Mouse (Mus musculus) olfactory bulb, adult 2 months (tissue): ENCODE data around the gene Creb3l2. TPM values are rescaled to one million over a fixed set of nuclear protein-coding genes. Genes with fewer than 3 reads are reported as not detected.
A peak's percentile ranks its signal among the peaks of the same experiment; 100 is the strongest.

ENCODE experiments used
- H3K27ac ChIP-seq: fragments of 200-500 bp; 2 replicates; pipeline ENCODE4 v1.5.1; 2012; ENCODE audit warnings: low read depth, low read length; ENCODE audit not compliant: insufficient read depth
- H3K4me1 ChIP-seq: fragments of 200-500 bp; 2 replicates; pipeline ENCODE4 v1.6.1; 2012; ENCODE audit warnings: low read length; ENCODE audit not compliant: control insufficient read depth, insufficient read depth
- H3K4me3 ChIP-seq: fragments of 200-500 bp; 2 replicates; pipeline ENCODE4 v1.5.1; 2012; ENCODE audit warnings: mild to moderate bottlenecking, low read depth, low read length, moderate library complexity; ENCODE audit not compliant: insufficient read depth
- CTCF ChIP-seq: fragments of 200-500 bp; IDR thresholded peaks from 2 replicates; pipeline ENCODE4 v1.5.1; 2012; ENCODE audit warnings: low read depth, mild to moderate bottlenecking, low read length, moderate library complexity; ENCODE audit not compliant: insufficient read depth
- POLR2A ChIP-seq: fragments of 200-500 bp; IDR thresholded peaks from 2 replicates; pipeline ENCODE4 v1.6.1; 2012; ENCODE audit warnings: mild to moderate bottlenecking, low read depth, low read length, moderate library complexity; ENCODE audit not compliant: insufficient read depth
- WGBS: fragments of 180-500 bp; shearing (Covaris S2); methylation state at CpG from one replicate; pipeline ENCODE4 v1.1.7; 2018; 5-methylcytosine and 5-hydroxymethylcytosine counted together
- polyA plus RNA-seq: library from polyadenylated mRNA; stranded (reverse); fragments of >200 nt; gene quantifications from 2 replicates; pipeline ENCODE4 v1.2.4, GENCODE M21; 2012; ENCODE audit warnings: low replicate concordance; ENCODE audit not compliant: missing spikeins, insufficient read depth, insufficient read length

Gene Creb3l2
- polyA plus RNA-seq, 1 experiment: not detected

- Histone ChIP-seq H3K27ac (no peak overlapping the region), H3K4me3 (no peak overlapping the region), H3K4me1 (peaks cover 19% of the 10 kb centered on the region)
- TF ChIP-seq CTCF (no peak), POLR2A (no peak)
- 95% methylated on average over 1 of the region's 1 CpGs for WGBS
Measured at GRCm38 (mm10) chr6:37291171-37291570, 150.8 kb downstream of the Creb3l2 start.

- TF ChIP-seq POLR2A (no peak), CTCF (no peak)
- Histone ChIP-seq H3K4me1 (peaks cover 19% of the 10 kb centered on the region), H3K27ac (no peak overlapping the region), H3K4me3 (no peak overlapping the region)
- 95% methylated on average over 3 of the region's 3 CpGs for WGBS
Measured at GRCm38 (mm10) chr6:37290691-37291090, 151.3 kb downstream of the Creb3l2 start.

DNA sequence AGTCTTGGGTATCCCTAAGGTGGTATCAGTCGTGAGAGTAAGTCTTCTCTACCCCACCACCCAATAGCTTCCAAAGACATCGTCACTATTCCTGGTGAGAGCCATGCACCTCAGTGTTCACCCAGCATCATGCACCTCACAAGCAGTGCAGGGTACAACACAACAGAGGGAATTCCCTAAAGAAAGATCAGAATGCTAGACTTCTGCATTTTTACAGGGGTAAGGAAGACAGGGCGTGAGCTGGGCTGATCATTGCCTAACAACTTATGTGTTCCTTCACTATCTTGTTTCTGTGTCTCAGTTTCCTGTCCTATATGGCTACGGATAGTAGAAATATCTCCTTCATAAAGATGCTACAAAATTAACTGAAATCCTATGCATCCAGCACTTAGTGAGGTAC is 155.8 kb downstream of the Creb3l2 start:
- TF ChIP-seq POLR2A: no peak
- TF ChIP-seq CTCF: no peak
- Histone ChIP-seq H3K4me1 (peaks cover 11% of the 10 kb centered on the region), H3K4me3 (no peak overlapping the region), H3K27ac (no peak overlapping the region)
- WGBS: 94% methylated on average over 4 of the region's 4 CpGs

DNA sequence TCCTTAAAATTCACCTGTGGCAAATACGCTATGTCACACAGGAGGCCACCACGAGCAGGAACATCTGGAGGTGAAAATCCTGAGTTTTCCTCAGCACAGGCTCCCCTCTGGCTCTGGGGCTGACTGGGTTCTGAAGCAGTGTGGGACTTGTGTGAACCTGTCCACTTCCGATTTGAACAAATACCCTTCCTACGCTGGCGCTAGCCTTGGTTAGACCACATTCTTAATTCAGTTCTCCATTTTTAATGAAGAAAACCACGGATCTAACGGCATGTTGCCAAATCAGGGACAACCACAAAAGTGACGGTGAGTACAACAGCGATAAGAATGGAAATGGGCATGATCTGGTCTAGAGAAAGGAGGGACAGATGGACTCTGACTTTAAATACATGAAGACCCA is 157.1 kb downstream of the Creb3l2 start:
- WGBS: 94% methylated on average over 9 of the region's 9 CpGs
- Histone ChIP-seq H3K4me3 (no peak overlapping the region), H3K4me1 (peaks cover 8% of the 10 kb centered on the region), H3K27ac (no peak overlapping the region)
- TF ChIP-seq CTCF: no peak
- no peak for TF ChIP-seq POLR2A

- whole genome bisulfite sequencing: 34% methylated on average over 2 of the region's 2 CpGs
- Histone ChIP-seq H3K4me3 (no peak overlapping the region), H3K27ac (peak overlapping the region; percentile 73), H3K4me1 (peaks cover 7% of the 10 kb centered on the region)
- TF ChIP-seq POLR2A (no peak), CTCF (no peak)
Measured at GRCm38 (mm10) chr6:37283336-37283735, 158.6 kb downstream of the Creb3l2 start.

GRCm38 (mm10) chr6:37282659-37283058 is 159.3 kb downstream of the Creb3l2 start:
- no peak overlapping the region for H3K4me3 ChIP-seq
- peaks cover 7% of the 10 kb centered on the region for H3K4me1 ChIP-seq
- TF ChIP-seq POLR2A: no peak
- TF ChIP-seq CTCF: no peak
- peak overlapping the region; percentile 54; the same call in 1 of the 2 replicates for H3K27ac ChIP-seq
- WGBS: 36% methylated on average over 1 of the region's 1 CpGs

Other genes with a start within 250 kb of the Creb3l2 start
- gene Dgki, start 142.0 kb downstream of the Creb3l2 start, polyA plus RNA-seq: not detected in 2 replicates
- not detected in 2 replicates for gene Akr1d1, start 88.0 kb upstream of the Creb3l2 start, polyA plus RNA-seq